Mouse (Mus musculus) gonadal fat pad, adult 2 months (tissue): ENCODE measurements around the gene Edil3. TPM values are rescaled to one million over a fixed set of nuclear protein-coding genes. Genes with fewer than 3 reads are reported as not detected.
"Not testable (repeated sequence)": the region's sequence is repeated elsewhere in the genome, so short reads cannot be mapped to it uniquely, and the experiment has no call there.

ENCODE experiments used
- DNase-seq: peaks from one replicate; pipeline ENCODE4 v3.0.0-alpha.2; 2012; ENCODE audit warnings: low read depth
- polyA plus RNA-seq: library from polyadenylated mRNA; depleted of rRNA; stranded (reverse); fragments of >200 nt; gene quantifications from 2 replicates; pipeline ENCODE4 v1.2.3, GENCODE M21; 2012

Gene Edil3
- polyA plus RNA-seq, 1 experiment: 0.04 TPM

GRCm38 (mm10) chr13:88972355-88972754 is 151.1 kb downstream of the Edil3 start:
- no peak for DNase-seq

- no peak for DNase-seq
These were observed 186.6 kb downstream of the Edil3 start for GRCm38 (mm10) chr13:89007696-89008427.

- DNase-seq: no peak
These were observed 191.2 kb downstream of the Edil3 start for GRCm38 (mm10) chr13:89012500-89012899.

GRCm38 (mm10) chr13:89029817-89030539 is 208.7 kb downstream of the Edil3 start:
- DNase-seq: no peak

- DNase-seq: no peak
These were observed 214.4 kb downstream of the Edil3 start for GRCm38 (mm10) chr13:89035711-89036110.

- DNase-seq: no peak
These were observed 220.2 kb downstream of the Edil3 start for GRCm38 (mm10) chr13:89041495-89041894.

- not testable (repeated sequence) for DNase-seq
These were observed 248.9 kb downstream of the Edil3 start for GRCm38 (mm10) chr13:89070132-89070531.

- DNase-seq: no peak
These were observed 254.9 kb downstream of the Edil3 start for GRCm38 (mm10) chr13:89076212-89076611.

- no peak for DNase-seq
These were observed 284.6 kb downstream of the Edil3 start for GRCm38 (mm10) chr13:89105889-89106288.

- DNase-seq: no peak
These were observed 296.3 kb downstream of the Edil3 start for GRCm38 (mm10) chr13:89117551-89117950.

- DNase-seq: no peak
These were observed 298.5 kb downstream of the Edil3 start for GRCm38 (mm10) chr13:89119809-89120208.

- DNase-seq: no peak
These were observed 301.4 kb downstream of the Edil3 start for GRCm38 (mm10) chr13:89122511-89123253.

- no peak for DNase-seq
These were observed 302.1 kb downstream of the Edil3 start for GRCm38 (mm10) chr13:89123396-89123795.

- DNase-seq: no peak
These were observed 324.8 kb downstream of the Edil3 start for GRCm38 (mm10) chr13:89146056-89146547.

GRCm38 (mm10) chr13:89151878-89152277 is 330.6 kb downstream of the Edil3 start:
- DNase-seq: no peak

- no peak for DNase-seq
These were observed 346.7 kb downstream of the Edil3 start for GRCm38 (mm10) chr13:89167960-89168359.

- DNase-seq: no peak
These were observed 348.8 kb downstream of the Edil3 start for GRCm38 (mm10) chr13:89170040-89170439.

GRCm38 (mm10) chr13:89175154-89175553 is 353.9 kb downstream of the Edil3 start:
- DNase-seq: no peak

- DNase-seq: no peak
These were observed 367.8 kb downstream of the Edil3 start for GRCm38 (mm10) chr13:89189051-89189450.

GRCm38 (mm10) chr13:89197019-89197418 is 375.7 kb downstream of the Edil3 start:
- no peak for DNase-seq

GRCm38 (mm10) chr13:89199275-89199674 is 378.0 kb downstream of the Edil3 start:
- no peak for DNase-seq

- DNase-seq: no peak
These were observed 416.8 kb downstream of the Edil3 start for GRCm38 (mm10) chr13:89238104-89238503.
